Mouse (Mus musculus) A20 (cell line): ENCODE results near the gene Gid8.
"Not testable (repeated sequence)": the region's sequence is repeated elsewhere in the genome, so short reads cannot be mapped to it uniquely, and the experiment has no call there.

Source experiments
- DNase-seq: peaks from one replicate; pipeline ENCODE4 v3.0.0-alpha.2; 2011; ENCODE audit warnings: low read depth, low spot score

Gid8 gene

DNA sequence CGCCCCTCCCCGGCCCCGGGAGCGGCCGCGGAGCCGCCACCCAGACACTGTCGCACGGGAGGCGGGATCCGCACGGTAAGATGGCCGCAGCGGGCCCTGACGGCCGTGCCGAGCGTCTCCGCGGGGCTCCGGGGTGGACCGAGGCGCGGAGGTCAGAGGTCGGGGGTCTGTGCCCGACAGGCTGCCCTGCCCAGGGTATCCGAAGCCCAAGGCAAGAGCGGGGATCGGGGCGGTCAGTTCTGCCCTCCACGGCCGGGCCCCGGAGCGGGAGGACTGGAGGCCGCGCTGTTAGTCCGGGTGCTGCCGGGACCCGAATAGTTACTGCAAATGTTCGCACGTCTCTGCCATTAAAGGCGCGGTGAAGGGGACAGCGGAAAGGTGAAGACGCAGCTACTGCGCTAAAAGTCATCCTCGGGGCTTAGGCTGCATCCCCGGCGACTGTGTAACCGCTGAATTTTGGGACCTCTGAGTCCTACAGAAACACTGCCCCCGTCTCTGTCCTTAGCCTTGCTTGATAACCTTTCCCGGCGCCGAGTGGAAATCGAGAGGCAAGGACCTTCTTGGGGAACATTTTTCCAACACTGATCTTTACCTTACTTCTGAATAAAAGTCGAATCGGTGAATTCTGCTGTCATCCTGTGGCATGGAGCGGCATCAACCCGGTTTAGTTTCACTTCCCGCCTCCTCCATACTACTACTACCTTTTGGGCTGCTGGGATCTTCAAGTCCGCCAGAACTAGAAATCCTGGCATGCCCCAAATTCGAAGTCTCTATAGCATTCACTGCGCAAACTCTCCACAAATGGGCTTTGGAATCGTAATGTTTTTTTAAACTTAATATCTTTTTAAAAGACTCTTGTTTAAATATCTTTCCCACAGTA, 599 bp downstream of the Gid8 start:
- peak; percentile 76 for DNase-seq

- DNase-seq: no peak
These were observed 1.6 kb downstream of the Gid8 start for GRCm38 (mm10) chr2:180711527-180711926.

- no peak for DNase-seq
These were observed 2.2 kb downstream of the Gid8 start for GRCm38 (mm10) chr2:180712037-180712689.

GRCm38 (mm10) chr2:180722748-180723147, 12.8 kb downstream of the Gid8 start:
- DNase-seq: not testable (repeated sequence)

DNA sequence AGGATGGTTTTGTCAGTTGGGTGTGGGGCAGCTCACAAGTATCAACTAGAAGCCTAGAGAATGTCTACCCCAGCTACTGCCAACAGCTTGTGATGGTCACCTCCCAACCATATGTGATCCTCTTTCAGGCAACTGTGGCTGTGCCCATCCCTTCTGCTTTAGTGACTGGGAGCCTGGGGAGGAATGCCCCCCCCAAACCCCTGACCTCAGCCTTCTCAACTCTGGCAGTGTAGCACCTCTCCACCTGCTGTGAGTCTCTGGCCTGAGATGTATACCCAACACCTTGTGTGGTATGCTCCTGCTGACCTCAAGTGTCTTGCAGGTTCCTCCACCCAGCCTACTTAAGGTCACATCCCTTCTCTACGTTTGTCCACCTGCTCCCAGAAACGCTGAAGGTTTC, 13.9 kb downstream of the Gid8 start:
- DNase-seq: no peak

DNA sequence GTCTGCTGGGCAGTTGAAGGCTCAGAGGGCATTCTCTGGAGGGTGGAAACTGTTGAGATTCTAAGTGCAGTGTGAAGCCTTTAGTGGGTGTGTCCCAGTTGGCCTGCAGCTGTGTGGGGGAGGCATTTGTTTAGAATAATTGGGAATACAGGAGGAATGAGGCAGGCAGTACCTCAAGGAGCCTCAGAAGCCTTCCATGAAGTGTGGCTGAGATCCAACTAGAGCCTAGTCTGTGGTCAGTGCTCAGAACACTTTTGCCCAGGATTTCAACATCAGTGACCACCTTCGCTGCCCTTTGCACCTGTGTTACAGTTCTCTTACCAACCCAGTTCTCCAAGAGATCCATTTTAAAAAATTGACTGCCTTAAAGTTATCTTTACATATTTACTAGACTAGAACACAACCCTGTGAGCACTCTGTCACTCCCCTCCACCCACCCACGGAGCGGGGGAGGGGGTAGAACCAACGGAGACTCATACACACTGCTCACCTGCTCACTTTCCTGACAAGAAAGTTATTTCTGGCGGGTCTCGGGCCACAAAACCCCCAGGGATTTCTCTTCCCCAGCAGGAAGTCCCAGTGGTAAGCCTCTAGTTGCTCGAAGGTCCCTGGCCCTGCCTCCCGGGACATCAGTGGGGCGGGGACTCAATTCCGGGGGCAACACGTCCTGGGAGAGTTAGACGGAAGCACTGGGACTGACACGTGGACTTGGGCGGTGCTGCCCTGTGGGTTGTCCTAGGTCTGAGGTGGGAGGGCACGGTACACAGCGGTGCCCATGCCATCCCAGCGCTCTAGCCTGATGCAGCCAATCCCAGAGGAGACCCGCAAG, 14.9 kb downstream of the Gid8 start, which contains the start of gene Slc17a9:
Slc17a9 (plus strand) TSS at position 679 of the 829 bp plus-strand sequence.
- DNase-seq: peak; percentile 29

DNA sequence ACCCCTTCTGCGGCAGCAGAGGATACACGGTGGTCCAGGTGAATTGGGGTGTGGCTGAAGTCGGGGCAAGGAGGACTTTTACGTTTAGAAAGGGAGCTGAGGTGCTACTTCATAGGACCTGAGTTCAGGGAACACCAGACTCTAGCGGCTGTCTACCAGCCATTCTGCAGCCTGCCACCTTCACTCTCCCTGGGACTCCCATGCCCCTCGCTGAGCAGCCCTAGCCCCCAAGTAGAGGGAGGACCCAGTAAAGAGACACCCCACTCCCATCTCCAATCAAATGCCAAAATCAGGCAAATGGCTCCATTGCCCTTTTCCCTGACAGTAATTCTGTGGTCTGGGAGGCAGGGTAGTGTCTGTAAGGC, 15.5 kb downstream of the Gid8 start:
- DNase-seq: no peak

DNA sequence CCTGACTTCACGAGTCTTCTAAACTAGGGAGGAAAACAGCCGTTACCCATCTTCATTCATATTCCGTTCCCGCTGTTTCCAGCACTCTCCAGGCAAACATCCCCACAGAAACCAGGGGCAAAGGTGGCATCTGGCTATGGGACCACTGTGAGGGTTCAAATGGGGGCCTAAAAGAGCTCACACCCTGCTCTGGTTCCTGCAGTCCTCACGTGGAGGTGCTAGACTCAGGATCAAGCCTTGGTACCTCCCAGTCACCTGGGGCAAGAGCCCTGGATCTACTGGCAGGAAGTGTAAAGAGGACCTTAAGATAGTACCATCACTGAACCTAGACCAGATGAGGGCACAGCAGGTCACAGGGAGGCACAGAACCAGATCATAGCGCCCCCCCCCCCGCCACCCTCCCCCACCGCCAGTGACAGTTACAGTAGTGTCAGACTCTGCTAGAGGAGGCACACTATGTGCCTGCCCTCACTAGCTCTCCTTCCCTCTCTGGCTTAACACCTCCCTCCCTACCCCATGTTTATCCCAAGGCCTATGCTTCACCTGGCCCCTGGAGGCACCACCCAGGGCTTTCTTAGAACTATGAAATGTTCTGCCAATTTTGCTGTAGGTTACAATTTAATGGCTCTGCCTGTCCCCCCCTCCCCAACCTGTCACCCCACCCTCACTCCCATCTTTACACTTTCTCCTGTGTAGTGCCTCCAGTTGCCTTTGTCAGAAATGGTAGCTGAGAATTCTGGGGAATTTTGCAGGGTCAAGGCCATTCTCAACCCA, 16.1 kb downstream of the Gid8 start:
- DNase-seq: peak; percentile 19

- DNase-seq: peak; percentile 69
These were observed 16.9 kb downstream of the Gid8 start for GRCm38 (mm10) chr2:180726658-180727442.

GRCm38 (mm10) chr2:180727613-180728021, 17.7 kb downstream of the Gid8 start:
- DNase-seq: no peak

DNA sequence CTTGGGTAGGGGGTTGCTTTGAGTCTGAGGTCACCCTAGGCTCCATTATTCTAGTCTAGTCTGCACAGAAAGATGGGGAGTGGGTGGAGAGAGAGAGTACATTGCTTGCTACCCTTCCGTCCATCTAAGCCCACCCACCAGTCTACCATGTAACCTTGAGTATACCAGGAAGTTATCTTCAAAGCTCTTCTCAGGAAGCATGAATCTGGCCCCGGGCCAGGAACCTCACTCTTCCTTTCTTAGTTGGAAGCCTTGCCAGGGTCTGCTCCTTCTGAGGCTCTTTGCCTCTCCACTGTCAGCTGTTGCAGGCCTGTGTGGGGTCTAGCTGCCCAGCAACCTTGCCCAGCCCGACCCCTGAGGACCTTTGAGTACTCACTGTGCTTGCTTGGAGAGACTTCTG, 21.1 kb downstream of the Gid8 start:
- DNase-seq: no peak

DNA sequence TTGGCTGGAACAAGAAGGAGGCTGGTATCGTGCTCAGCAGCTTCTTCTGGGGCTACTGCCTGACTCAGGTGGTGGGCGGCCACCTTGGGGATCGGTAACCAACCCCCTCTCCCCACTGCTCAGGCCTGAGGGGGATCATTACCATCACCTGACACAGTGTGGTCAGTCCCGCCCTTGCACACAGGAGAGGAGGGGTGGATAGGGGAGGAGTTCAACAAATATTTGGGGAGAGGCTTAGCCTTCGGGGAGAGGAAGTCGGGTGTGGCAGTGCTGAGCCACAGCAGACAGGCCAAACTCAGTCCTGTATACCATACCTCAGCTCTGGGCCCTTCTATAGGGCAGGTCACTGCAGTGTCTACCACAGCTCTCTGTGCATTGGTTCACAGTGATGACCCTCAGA, 22.1 kb downstream of the Gid8 start:
- DNase-seq: no peak

- DNase-seq: no peak
These were observed 25.3 kb downstream of the Gid8 start for GRCm38 (mm10) chr2:180735232-180735631.

- DNase-seq: no peak
These were observed 28.1 kb downstream of the Gid8 start for GRCm38 (mm10) chr2:180737984-180738383.

DNA sequence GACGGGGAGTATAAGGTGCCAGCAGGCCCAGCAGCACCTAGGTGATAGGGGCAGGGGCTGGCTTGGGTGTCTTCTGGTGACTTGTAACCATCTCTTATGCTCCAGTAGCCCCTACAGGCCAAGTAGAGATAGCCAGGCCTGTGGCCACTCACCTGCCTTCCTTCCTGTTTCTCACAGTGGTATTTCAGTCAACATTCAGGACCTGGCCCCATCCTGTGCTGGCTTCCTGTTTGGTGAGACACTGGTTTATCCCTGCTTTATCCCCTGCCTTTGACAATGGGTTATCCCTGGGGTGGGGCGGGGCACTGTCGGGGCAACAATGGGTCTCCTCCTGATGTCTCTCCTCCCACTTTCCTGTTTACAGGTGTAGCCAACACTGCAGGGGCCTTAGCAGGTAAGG, 30.4 kb downstream of the Gid8 start:
- no peak for DNase-seq

DNA sequence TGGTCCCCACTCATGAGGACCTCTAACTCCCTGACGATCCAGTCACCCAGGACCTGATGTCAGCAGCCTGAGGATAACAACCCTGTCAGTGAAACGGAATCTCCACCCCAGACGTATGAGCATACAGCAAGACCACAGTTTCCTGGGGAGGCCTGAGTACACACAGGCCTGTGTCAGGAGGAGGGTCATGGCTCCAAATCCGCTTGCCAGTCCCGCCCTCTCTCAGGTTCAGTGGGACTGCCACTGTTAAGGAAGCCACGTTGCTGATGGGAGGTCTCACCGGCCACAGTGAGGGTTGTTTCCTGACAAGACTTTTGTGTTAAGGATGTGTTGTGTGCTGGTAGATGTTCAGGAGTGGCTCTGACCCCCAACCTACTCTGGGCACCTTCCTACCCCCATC, 31.5 kb downstream of the Gid8 start:
- no peak for DNase-seq

DNA sequence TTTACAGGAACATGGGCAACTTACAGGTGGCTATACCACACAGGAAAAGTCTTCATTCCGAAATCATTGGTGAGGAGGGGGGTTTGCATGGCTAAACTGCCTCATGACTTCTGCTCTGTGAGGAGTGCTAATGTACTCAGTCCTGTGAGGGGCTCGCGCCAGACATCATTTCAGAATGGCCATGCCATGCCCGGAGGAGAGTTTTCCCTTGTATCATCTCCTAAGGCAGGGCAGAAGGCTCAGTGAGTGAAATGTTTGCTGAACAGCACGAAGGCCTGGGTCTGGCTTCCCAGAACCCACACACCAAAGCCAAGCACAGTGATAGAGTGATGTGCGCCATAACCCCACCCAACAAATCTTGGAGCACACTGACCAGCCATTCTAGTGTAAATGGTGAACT, 32.9 kb downstream of the Gid8 start:
- no peak for DNase-seq

DNA sequence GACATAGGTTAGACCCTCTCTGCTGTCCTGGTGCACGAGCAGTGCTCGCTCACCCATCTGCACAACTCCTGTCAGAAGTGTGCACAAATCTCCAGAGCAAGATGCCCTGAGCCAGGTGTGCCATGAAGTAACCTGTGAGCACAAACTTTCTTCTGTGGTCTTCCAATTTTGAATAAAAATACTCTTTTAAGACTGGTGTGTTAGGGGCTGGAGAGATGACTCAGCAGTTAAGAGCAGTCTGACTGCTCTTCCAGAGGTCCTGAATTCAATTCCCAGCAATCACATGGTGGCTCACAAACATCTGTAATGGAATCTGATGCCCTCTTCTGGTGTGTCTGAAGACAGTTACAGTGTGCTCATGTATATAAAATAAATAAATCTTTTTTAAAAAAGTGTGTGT, 33.4 kb downstream of the Gid8 start:
- DNase-seq: no peak

- peak; percentile 82 for DNase-seq
These were observed 35.5 kb downstream of the Gid8 start for GRCm38 (mm10) chr2:180745248-180745927.
